Mouse (Mus musculus): ENCODE data around the gene Ipo4. TPM values are rescaled to one million over a fixed set of nuclear protein-coding genes. Genes with fewer than 3 reads are reported as not detected.

Gene Ipo4
- 35.2 and 36.5 TPM in 2 replicates for polyA plus RNA-seq (2015; fragmentation: Nextera tagmentation; extraction: Ambion mirVana)

DNA sequence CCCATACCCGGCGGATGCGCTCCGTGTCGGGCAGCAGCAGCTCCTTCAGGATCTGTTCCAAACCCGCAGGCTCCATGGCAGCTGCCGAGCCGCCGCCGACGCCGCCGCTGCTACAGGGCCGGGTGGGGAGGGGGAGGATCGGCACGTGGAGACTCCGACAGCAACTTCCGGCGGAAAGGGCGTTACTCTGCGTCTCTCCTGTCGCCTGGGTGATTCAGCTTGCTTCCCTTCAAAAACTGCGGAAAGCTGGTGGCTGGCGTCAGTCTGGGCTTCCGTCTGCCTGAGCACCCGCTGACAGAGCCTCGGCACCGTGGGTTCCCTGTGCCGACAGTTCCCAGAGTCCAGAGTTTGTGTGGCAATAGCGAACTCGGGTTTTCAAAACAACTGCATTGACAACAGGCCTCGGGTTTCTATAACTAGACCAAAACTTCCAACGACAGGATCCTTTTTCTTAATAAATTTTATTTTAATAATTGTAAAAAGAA is at the start of gene Ipo4:
Ipo4 (minus strand) TSS at position 435 of the 485 bp plus-strand sequence.
- Histone ChIP-seq H3K27ac (peak within 1 kb of the TSS; percentile 67), H3K36me3 (peaks cover 83% of the 10 kb centered on the region), H3K9ac (peak within 1 kb of the TSS; percentile 76), H3K4me1 (replicated peaks) (peaks cover 32% of the 10 kb centered on the region), H3K27me3 (no peaks in the 10 kb centered on the region), H3K4me2 (peak within 1 kb of the TSS; percentile 96), H3K4me3 (replicated peaks) (peak within 1 kb of the TSS; percentile 70), H3K9me3 (replicated peaks) (no peaks in the 10 kb centered on the region)
- ATAC-seq (ENCODE audit: low read depth), result peak; percentile 79
- WGBS (ENCODE audit: insufficient replicate concordance), result 1% methylated on average over 33 of the region's 33 CpGs
- peak; percentile 68 for DNase-seq

DNA sequence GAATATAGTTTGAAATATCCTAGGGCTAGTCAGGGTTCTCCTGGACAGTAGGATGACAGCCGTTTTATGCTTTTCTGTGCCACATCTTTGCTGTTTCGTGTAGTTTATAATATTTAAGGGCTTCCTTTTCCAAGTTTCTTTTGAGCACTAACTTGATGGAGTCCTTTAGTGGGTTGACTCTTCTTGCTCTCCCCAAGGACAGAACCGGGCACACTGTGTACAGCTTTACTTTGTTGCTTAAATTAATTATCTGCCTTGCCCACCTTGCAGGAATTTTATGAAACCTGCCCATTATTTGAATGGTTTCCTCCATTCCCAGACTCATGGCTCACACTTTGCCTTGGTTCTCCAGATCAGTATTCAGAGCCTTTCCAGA is 46.3 kb upstream of the Ipo4 start:
- peaks cover 30% of the 10 kb centered on the region for H3K4me1 ChIP-seq (replicated peaks)
- ATAC-seq (ENCODE audit: low read depth), result peak; percentile 2; the same call in 1 of the 2 replicates
- H3K9ac ChIP-seq, result peak overlapping the region; percentile 89

DNA sequence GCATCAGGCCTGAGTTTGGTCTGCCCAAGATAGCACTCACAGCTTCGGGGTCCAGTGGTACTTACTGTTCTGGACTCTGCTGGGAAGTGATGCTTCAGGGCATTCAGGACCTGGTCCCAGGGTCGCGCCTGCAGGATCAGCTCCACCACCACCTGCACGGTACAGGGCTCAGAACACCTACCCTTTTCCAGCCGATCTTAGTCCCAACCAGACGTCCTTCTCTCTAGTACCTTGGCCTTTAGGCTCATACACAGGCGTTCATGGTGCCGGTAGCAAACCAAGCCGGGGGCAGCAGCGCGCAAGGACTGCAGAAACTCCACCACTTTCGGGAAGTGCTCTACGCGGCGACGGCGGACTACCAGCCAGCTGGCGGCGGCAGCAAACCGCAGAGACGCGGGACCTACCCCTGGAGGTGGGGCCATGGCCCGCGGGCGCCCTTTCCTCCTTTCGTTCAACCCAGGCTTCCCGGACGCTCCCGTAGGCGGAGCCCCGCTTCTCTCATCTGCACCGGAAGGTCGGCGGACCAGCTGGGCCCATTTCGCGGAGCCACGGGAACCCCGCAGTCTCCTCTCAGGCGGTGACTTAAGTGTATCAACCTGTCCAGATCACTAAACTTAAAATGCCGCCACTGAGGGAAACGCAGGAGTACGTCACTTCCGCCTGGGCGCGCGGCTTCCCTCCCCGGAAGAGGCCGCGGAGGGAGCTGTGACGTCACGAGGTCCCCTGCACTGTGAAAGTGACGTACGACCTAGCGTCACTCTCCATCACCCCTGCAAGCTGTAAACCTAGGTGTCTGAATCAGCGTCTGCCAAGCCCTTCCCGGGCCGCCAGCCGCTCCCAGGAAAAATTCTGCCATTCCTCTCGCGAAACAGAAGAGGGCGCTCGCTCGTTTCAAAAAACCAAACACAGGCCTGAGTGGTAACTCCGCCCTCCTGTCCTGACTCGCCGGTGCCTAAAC is 45.7 kb upstream of the Ipo4 start, which contains the start of gene Tinf2:
Tinf2 (minus strand) TSS at position 661 of the 958 bp plus-strand sequence.
- peak; percentile 94 for ATAC-seq (ENCODE audit: low read depth)
- WGBS (ENCODE audit: insufficient replicate concordance), result under 1% methylated on average over 66 of the region's 66 CpGs

More for the DNA sequence above, 46.3 kb upstream of the Ipo4 start:
- peak overlapping the region; percentile 87 for H3K4me3 ChIP-seq (replicated peaks)
- H3K4me2 ChIP-seq, result peak overlapping the region; percentile 91
- no peak for DNase-seq
- 15% methylated on average over 3 of the region's 3 CpGs for WGBS (ENCODE audit: insufficient replicate concordance)
- H3K36me3 ChIP-seq, result peaks cover 33% of the 10 kb centered on the region
- H3K27ac ChIP-seq, result peak overlapping the region; percentile 91
- H3K27me3 ChIP-seq, result no peaks in the 10 kb centered on the region
- no peaks in the 10 kb centered on the region for H3K9me3 ChIP-seq (replicated peaks)

DNA sequence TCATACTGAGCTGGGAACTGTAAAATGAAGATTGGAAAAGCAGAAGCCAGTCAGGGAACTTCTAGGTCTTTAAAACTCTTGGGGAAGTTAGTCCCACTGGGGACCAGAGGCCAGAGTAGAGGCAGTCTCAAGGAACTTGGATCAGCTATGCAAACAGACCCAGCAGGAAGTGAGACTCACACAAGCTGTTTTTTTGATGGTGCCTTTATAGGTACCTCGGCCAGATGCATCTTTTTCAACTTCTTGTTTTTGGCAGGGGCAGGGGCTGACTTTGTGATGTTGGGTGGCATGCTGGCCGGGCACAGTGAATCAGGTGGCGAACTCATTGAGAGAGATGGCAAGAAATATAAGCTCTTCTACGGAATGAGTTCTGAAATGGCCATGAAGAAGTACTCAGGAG is 41.9 kb upstream of the Ipo4 start:
- DNase-seq (no peak), ATAC-seq (ENCODE audit: low read depth) (no peak)
- peaks cover 38% of the 10 kb centered on the region for H3K4me1 ChIP-seq (replicated peaks)
- H3K27me3 ChIP-seq, result no peaks in the 10 kb centered on the region
- no peak overlapping the region for H3K4me2 ChIP-seq
- H3K9me3 ChIP-seq (replicated peaks), result no peaks in the 10 kb centered on the region
- no peak overlapping the region for H3K27ac ChIP-seq
- no peak overlapping the region for H3K4me3 ChIP-seq (replicated peaks)
- 72% methylated on average over 4 of the region's 4 CpGs for WGBS (ENCODE audit: insufficient replicate concordance)
- no peak overlapping the region for H3K9ac ChIP-seq
- peaks cover 58% of the 10 kb centered on the region for H3K36me3 ChIP-seq

More for the DNA sequence above, 45.7 kb upstream of the Ipo4 start, which contains the start of gene Tinf2:
- Histone ChIP-seq H3K27ac (peak within 1 kb of the TSS; percentile 91), H3K27me3 (no peaks in the 10 kb centered on the region), H3K9ac (peak within 1 kb of the TSS; percentile 89), H3K4me2 (peak within 1 kb of the TSS; percentile 91), H3K4me1 (replicated peaks) (peaks cover 30% of the 10 kb centered on the region), H3K36me3 (peaks cover 40% of the 10 kb centered on the region), H3K9me3 (replicated peaks) (no peaks in the 10 kb centered on the region), H3K4me3 (replicated peaks) (peak within 1 kb of the TSS; percentile 87)
- DNase-seq, result peak; percentile 93

DNA sequence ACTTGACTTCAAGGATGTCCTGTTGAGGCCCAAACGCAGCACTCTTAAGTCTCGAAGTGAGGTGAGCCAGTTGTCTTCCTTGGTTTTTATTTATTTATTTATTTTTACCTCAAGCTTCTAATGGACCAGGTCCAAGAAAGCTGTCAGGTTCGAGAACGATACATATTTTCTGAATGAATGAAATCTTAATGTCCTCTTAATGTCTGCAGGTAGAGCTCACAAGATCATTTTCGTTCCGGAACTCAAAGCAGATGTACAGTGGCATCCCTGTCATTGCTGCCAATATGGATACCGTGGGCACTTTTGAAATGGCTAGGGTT is 36.9 kb upstream of the Ipo4 start:
- H3K9me3 ChIP-seq (replicated peaks), result no peaks in the 10 kb centered on the region
- peak overlapping the region; percentile 93 for H3K4me2 ChIP-seq
- DNase-seq (no peak), ATAC-seq (ENCODE audit: low read depth) (no peak)
- H3K36me3 ChIP-seq, result peaks cover 45% of the 10 kb centered on the region
- peak overlapping the region; percentile 85 for H3K9ac ChIP-seq
- peak overlapping the region; percentile 90 for H3K27ac ChIP-seq
- no peaks in the 10 kb centered on the region for H3K27me3 ChIP-seq
- 59% methylated on average over 7 of the region's 7 CpGs for WGBS (ENCODE audit: insufficient replicate concordance)
- peak overlapping the region; percentile 86 for H3K4me3 ChIP-seq (replicated peaks)
- peaks cover 47% of the 10 kb centered on the region for H3K4me1 ChIP-seq (replicated peaks)

DNA sequence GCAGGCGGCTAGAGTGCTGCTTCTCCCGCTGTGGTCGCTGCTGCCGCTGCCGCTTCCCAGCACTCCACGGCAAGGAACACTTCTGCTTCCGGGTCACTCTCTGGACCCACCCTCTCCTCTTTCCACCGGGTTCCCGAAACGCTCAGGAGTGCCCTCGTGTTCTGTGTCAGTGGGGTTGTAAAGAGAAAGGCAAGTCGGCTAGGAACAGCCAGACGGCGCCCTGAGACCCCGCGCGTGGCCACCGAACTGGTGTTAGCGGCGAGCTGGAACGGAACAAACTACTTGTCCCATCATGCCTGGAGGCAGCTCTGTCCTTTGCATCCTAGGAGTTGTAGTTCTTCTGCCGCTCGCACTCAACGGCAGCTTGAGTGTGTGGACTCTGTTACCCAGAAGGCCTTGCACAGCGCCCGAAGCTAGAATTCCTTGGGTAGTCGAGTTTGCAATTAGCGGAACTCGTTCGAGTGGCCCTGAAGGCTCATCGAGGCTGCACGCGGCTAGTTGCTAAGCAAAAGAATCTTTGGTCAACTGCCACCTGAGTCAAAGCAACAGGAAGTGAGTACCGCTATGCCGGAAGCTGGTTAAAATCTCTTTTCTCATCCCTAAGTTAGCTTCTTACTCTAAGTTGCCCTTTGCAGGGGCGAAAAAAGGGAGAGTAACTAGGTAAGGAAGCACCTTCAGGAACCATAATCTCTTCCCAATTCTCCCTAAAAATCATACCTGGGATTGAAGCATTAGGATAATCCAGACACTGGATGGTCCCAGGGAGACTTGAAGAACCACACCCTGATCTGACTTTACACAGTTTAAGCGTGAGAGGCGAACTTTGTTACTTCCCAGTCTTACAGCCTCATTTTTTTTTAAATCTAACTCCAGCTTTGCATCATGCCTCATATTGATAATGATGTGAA is 36.3 kb upstream of the Ipo4 start, which contains the start of the genes Gmpr2 and Nedd8:
Gmpr2 (plus strand) TSS at position 109 of the 908 bp plus-strand sequence.
Nedd8 (minus strand) TSS at position 292 of the 908 bp plus-strand sequence.
- WGBS (ENCODE audit: insufficient replicate concordance), result under 1% methylated on average over 38 of the region's 38 CpGs
- peak within 1 kb of the TSS; percentile 86 for H3K4me3 ChIP-seq (replicated peaks)
- H3K4me1 ChIP-seq (replicated peaks), result peaks cover 47% of the 10 kb centered on the region
- no peaks in the 10 kb centered on the region for H3K9me3 ChIP-seq (replicated peaks)
- H3K36me3 ChIP-seq, result peaks cover 39% of the 10 kb centered on the region
- peak within 1 kb of the TSS; percentile 85 for H3K9ac ChIP-seq
- peak within 1 kb of the TSS; percentile 93 for H3K4me2 ChIP-seq
- DNase-seq (peak; percentile 86), ATAC-seq (ENCODE audit: low read depth) (peak; percentile 98)
- H3K27me3 ChIP-seq, result no peaks in the 10 kb centered on the region
- peak within 1 kb of the TSS; percentile 90 for H3K27ac ChIP-seq

DNA sequence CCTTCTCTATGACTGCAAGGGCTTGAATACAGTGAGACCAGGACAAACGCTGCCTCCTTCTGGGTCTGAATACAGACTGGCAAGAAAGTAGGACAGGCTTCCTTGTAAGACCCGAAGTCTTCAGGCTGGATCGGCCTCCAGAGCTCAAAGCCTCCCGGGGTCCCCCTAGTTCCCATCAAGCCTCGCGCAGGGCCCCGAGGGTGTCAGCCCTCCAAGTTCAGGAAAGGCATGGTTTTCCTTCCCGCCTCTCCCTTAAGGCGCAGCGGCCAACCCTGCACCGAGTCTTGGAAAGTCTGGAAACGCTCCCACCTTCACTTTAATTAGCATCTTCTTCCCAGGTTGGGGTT is 35.7 kb upstream of the Ipo4 start:
- peak overlapping the region; percentile 86 for H3K4me3 ChIP-seq (replicated peaks)
- peak overlapping the region; percentile 93 for H3K4me2 ChIP-seq
- H3K27ac ChIP-seq, result peak overlapping the region; percentile 90
- H3K9me3 ChIP-seq (replicated peaks), result no peaks in the 10 kb centered on the region
- H3K4me1 ChIP-seq (replicated peaks), result peaks cover 47% of the 10 kb centered on the region
- DNase-seq, result no peak
- H3K27me3 ChIP-seq, result no peaks in the 10 kb centered on the region
- peaks cover 37% of the 10 kb centered on the region for H3K36me3 ChIP-seq
- under 1% methylated on average over 12 of the region's 12 CpGs for WGBS (ENCODE audit: insufficient replicate concordance)
- H3K9ac ChIP-seq, result peak overlapping the region; percentile 85
- peak; percentile 22 for ATAC-seq (ENCODE audit: low read depth)

DNA sequence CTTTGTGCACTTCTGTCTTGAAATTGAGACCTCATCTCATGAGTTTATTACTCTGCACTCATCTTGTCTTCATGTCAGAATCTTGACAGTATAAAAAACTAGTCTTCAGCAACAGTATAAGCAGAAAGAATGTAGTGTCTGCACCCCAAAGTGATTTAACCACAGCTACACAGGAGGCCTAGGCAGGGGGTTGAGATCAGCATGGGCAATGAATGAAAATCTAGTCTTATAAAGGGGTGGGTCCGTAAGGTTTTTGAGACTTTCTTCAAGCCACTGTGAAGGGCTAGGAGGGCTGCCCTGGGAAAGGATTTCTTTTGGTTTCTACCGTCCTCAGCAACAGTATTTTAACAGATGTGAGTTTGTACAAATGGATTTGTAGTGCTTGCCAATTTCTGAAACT is 24.9 kb upstream of the Ipo4 start:
- H3K4me2 ChIP-seq, result peak overlapping the region; percentile 72
- H3K4me3 ChIP-seq (replicated peaks), result peak overlapping the region; percentile 73
- H3K27ac ChIP-seq, result peak overlapping the region; percentile 80
- H3K9me3 ChIP-seq (replicated peaks), result no peaks in the 10 kb centered on the region
- peak overlapping the region; percentile 44 for H3K9ac ChIP-seq
- DNase-seq, result no peak
- no peaks in the 10 kb centered on the region for H3K27me3 ChIP-seq
- no peak for ATAC-seq (ENCODE audit: low read depth)
- WGBS (ENCODE audit: insufficient replicate concordance), result 47% methylated on average over 2 of the region's 2 CpGs
- H3K36me3 ChIP-seq, result peaks cover 39% of the 10 kb centered on the region
- peaks cover 20% of the 10 kb centered on the region for H3K4me1 ChIP-seq (replicated peaks)

DNA sequence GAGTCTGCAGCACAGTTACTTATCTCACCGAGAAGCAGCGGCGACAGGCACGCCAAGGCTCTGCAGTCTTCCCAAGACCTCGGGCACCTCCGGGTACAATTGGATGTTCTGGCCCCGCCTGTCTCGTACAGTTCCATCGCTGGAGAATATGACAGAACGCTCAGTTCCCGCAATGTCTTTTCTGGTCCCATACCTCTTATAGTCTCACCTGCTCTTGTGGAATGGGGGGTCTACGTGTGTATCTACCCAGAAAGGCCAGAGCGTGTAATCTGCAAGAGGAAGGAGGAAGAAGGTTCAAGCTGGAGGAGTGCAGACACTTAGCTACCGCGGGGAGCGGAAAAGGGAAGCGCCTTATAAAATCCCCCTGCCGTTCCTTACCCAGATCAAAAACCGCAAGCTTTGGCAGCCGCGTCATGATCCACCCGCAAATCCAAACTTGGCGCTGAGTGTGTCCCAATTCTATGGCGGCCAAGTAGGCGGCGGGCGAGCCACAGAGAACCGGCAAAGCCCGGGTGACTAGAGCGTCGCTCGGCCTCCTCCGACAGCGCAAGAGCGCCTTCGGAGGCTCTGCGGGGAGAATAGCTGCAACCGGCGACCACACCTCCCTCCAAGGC is 24.3 kb upstream of the Ipo4 start, which contains the start of gene Mdp1:
Mdp1 (minus strand) TSS at position 549 of the 614 bp plus-strand sequence.
- under 1% methylated on average over 39 of the region's 39 CpGs for WGBS (ENCODE audit: insufficient replicate concordance)
- peaks cover 20% of the 10 kb centered on the region for H3K4me1 ChIP-seq (replicated peaks)
- H3K4me2 ChIP-seq, result peak within 1 kb of the TSS; percentile 72
- H3K9me3 ChIP-seq (replicated peaks), result no peaks in the 10 kb centered on the region
- no peaks in the 10 kb centered on the region for H3K27me3 ChIP-seq
- ATAC-seq (ENCODE audit: low read depth) (peak; percentile 95), DNase-seq (peak; percentile 77)
- peaks cover 36% of the 10 kb centered on the region for H3K36me3 ChIP-seq
- H3K9ac ChIP-seq, result peak within 1 kb of the TSS; percentile 84
- peak within 1 kb of the TSS; percentile 73 for H3K4me3 ChIP-seq (replicated peaks)
- H3K27ac ChIP-seq, result peak within 1 kb of the TSS; percentile 80

DNA sequence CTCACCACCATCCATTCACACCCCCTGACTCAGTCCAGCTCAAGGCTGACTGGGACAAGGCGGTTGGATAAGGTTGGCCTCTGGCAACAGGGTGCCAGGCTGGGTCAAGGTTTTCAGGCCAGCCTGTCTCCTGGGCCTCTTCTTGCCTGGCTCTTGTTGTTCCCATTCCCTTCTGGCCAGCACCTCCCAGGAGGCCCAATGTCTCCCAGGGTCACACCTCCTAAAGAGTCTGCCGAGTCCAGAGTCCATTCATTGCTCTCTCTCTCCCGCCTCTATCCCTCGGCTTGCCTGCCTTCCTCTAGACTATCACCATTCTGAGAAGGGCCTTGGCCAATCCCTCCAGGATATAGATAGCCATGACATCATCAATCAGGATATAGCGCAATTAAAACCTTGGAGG is 22.3 kb upstream of the Ipo4 start:
- Histone ChIP-seq H3K9ac (no peak overlapping the region), H3K36me3 (peaks cover 26% of the 10 kb centered on the region), H3K4me3 (replicated peaks) (no peak overlapping the region), H3K4me1 (replicated peaks) (peaks cover 20% of the 10 kb centered on the region), H3K27ac (no peak overlapping the region), H3K9me3 (replicated peaks) (no peaks in the 10 kb centered on the region), H3K27me3 (no peaks in the 10 kb centered on the region), H3K4me2 (no peak overlapping the region)
- DNase-seq, result no peak
- no peak for ATAC-seq (ENCODE audit: low read depth)
- 85% methylated on average over 5 of the region's 5 CpGs for WGBS (ENCODE audit: insufficient replicate concordance)
